Mouse (Mus musculus) limb, embryonic 15.5 days (tissue): ENCODE measurements around the gene Trdn. TPM values are rescaled to one million over a fixed set of nuclear protein-coding genes. Genes with fewer than 3 reads are reported as not detected.

Experiments used
- ATAC-seq: fragments of 200-750 bp; cut with Nextera tagmentation; 2 replicates; pipeline ENCODE4 v1.8.0; 2017; ENCODE audit warnings: low read depth, moderate TSS enrichment; ENCODE audit not compliant: insufficient number of reproducible peaks, low FRiP score, low TSS enrichment
- H3K27ac ChIP-seq: fragments of 300-500 bp; sonication (generic); 2 replicates; pipeline ENCODE4 v1.5.1; 2015; ENCODE audit warnings: moderate library complexity, mild to moderate bottlenecking, inconsistent platforms
- H3K27me3 ChIP-seq: fragments of 300-500 bp; sonication (generic); 2 replicates; pipeline ENCODE4 v1.6.1; 2015; ENCODE audit warnings: inconsistent platforms
- H3K36me3 ChIP-seq: fragments of 300-500 bp; sonication (generic); 2 replicates; pipeline ENCODE4 v1.6.1; 2015; ENCODE audit warnings: inconsistent platforms
- H3K4me1 ChIP-seq: fragments of 300-500 bp; sonication (generic); 2 replicates; pipeline ENCODE4 v1.6.1; 2015; ENCODE audit warnings: inconsistent platforms
- H3K4me2 ChIP-seq: fragments of 300-500 bp; sonication (generic); 2 replicates; pipeline ENCODE4 v1.6.1; 2015; ENCODE audit warnings: mild to moderate bottlenecking, inconsistent platforms
- H3K4me3 ChIP-seq: fragments of 300-500 bp; sonication (generic); 2 replicates; pipeline ENCODE4 v1.5.1; 2015; ENCODE audit warnings: mild to moderate bottlenecking, inconsistent platforms
- H3K9ac ChIP-seq: fragments of 300-500 bp; sonication (generic); 2 replicates; pipeline ENCODE4 v1.6.1; 2015; ENCODE audit warnings: inconsistent platforms
- H3K9me3 ChIP-seq: fragments of 300-500 bp; sonication (generic); 2 replicates; pipeline ENCODE4 v1.6.1; 2016; ENCODE audit warnings: inconsistent platforms
- WGBS: fragments of 180-500 bp; shearing (Covaris S2); methylation state at CpG from one replicate; pipeline ENCODE4 v1.1.7; 2015; 5-methylcytosine and 5-hydroxymethylcytosine counted together
- polyA plus RNA-seq: library from polyadenylated mRNA; unstranded; fragments of >200 nt; fragmentation: Nextera tagmentation; extraction: Ambion mirVana; gene quantifications from 2 replicates; pipeline ENCODE4 v1.2.1, GENCODE M21; 2015

Gene Trdn
- polyA plus RNA-seq, 1 experiment from 2014 or later: 15.0 TPM

DNA sequence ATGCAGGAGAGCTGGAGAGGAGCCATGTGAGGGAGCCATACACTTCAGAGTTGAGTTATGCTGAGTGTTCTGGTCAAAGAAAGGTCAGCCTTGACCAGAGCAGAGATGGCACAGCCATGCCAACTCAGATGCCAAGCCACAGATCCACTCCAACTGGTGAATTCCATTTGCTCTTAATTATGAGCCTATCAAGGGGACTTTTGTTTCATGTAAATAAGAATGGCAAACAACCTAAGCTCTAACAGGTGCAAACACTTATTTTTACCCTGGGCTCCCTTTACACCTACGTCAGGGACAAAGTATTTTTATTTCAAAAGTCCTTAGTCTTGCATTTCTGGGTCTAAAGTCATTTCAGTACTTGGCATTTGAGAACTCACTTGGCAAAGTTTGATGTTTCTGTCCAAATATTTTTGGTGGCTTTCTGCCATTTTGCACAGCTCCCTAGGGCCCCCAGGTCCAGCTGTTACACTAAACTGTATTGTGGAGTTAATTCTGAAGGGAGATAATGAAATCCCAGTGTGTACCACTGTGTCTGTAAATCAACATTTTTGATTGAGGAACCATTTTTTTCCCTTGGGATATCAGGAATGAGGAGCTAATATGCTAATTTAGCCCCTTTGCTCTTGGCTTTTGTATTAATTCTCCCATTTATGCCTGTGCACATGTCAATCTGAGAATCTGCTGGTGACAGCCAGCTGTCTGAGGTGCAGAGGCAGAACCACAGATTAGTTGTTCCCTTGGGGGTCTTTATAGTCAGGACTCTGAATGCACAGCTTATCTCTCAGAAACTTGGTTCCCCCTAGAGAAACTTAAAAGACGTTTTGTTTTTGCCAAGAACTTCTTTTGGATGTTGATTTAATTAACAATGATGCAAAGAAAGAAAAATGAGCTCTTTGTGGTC is 99.6 kb downstream of the Trdn start:
- Histone ChIP-seq H3K4me2 (no peak overlapping the region), H3K4me3 (no peak overlapping the region), H3K9ac (no peak overlapping the region), H3K27me3 (no peaks in the 10 kb centered on the region), H3K36me3 (no peaks in the 10 kb centered on the region), H3K4me1 (peaks cover 3% of the 10 kb centered on the region; the same call in 1 of the 2 replicates), H3K9me3 (no peaks in the 10 kb centered on the region), H3K27ac (no peak overlapping the region)
- WGBS: 28% methylated on average over 2 of the region's 2 CpGs
- peak; percentile 69 for ATAC-seq

DNA sequence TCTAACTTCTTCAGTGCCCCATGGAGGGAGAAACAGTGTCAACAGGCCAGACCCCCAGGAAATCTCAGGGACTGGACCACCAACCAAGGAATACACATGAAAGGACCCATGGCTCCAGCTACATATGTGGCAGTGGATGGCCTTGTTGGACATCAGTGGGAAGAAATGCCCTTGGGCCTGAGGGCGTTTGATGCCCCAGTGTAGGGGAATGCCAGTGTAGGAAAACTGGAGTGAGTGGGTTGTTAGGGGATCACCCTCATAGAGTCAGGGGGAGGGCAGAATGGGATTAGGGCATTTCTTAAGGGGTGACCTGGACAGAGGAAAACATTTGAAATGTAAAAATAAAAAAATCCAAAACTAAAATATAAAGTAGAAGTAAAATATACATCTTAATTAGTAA is 108.7 kb downstream of the Trdn start:
- Histone ChIP-seq H3K27ac (no peak overlapping the region), H3K9ac (no peak overlapping the region), H3K4me1 (no peaks in the 10 kb centered on the region), H3K27me3 (no peaks in the 10 kb centered on the region), H3K4me3 (no peak overlapping the region), H3K36me3 (no peaks in the 10 kb centered on the region), H3K4me2 (no peak overlapping the region), H3K9me3 (no peaks in the 10 kb centered on the region)
- no peak for ATAC-seq
- 86% methylated on average over 1 of the region's 1 CpGs for WGBS

DNA sequence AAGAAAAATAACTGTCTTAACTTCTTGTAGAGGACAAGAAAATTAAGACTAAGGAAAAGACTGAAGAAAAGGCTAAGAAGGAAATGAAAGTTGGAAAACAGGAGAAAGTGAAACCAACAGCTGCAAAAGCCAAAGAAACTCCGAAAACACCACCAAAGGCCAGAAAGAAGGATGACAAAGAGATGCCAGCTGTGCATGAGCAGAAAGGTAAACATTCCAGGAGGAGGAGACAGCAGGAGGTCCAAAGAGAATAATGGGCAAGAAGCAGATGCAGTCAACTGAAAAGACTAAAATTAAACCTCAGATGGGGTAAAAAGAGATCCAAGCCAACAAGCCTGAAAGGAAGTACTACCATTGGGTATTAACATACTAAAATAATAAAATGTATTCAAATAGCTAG is 115.6 kb downstream of the Trdn start:
- Histone ChIP-seq H3K4me2 (no peak overlapping the region), H3K4me3 (no peak overlapping the region), H3K9ac (no peak overlapping the region), H3K9me3 (no peaks in the 10 kb centered on the region), H3K27me3 (no peaks in the 10 kb centered on the region), H3K36me3 (no peaks in the 10 kb centered on the region), H3K4me1 (no peaks in the 10 kb centered on the region), H3K27ac (no peak overlapping the region)
- 51% methylated on average over 1 of the region's 1 CpGs for WGBS
- no peak for ATAC-seq

DNA sequence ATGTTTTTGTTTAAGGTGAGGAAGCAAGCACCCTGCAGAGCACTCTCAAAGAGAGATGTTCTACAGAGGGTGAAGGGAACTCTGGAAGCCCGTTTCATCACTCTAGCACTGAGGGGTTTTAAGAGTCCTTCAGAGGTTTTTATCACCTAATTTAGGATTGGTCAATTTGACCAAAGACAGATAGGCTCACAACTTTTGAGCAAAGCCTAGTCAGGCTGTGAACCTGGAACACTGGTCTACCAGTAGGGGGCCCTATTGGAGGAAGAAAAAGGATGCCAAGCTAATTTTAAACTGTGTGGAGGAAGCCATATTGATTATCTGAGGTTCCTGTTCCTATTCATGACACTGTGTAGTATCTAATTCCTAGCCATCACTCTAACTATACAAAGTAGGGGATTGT is 117.9 kb downstream of the Trdn start:
- Histone ChIP-seq H3K27me3 (no peaks in the 10 kb centered on the region), H3K27ac (no peak overlapping the region), H3K36me3 (no peaks in the 10 kb centered on the region), H3K4me3 (no peak overlapping the region), H3K9me3 (no peaks in the 10 kb centered on the region), H3K9ac (no peak overlapping the region), H3K4me1 (no peaks in the 10 kb centered on the region), H3K4me2 (no peak overlapping the region)
- WGBS: 39% methylated on average over 1 of the region's 1 CpGs
- ATAC-seq: no peak

DNA sequence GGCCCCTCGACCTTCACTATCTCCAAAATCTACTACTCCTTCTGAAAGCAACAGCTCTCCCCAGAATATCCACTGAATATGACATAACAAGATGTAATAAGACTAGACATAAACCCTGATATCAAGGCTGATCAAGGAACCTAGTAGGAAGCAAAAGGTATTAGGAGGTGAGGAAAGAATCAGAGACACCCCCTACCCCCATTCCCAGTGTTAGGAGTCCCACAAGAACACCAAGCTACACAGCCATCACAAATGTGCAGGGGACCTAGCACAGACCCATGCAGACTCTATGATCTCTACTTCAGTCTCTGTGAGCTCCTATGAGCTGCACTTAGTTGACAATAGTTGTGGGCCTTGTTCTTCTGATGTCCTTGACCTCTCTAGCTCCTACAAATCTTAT is 130.1 kb downstream of the Trdn start:
- no peak overlapping the region for H3K9ac ChIP-seq
- ATAC-seq: no peak
- H3K4me3 ChIP-seq: no peak overlapping the region
- no peaks in the 10 kb centered on the region for H3K4me1 ChIP-seq
- H3K27me3 ChIP-seq: no peaks in the 10 kb centered on the region
- no peak overlapping the region for H3K27ac ChIP-seq
- H3K4me2 ChIP-seq: no peak overlapping the region
- H3K36me3 ChIP-seq: no peaks in the 10 kb centered on the region
- WGBS: 48% methylated on average over 1 of the region's 1 CpGs
- no peaks in the 10 kb centered on the region for H3K9me3 ChIP-seq

DNA sequence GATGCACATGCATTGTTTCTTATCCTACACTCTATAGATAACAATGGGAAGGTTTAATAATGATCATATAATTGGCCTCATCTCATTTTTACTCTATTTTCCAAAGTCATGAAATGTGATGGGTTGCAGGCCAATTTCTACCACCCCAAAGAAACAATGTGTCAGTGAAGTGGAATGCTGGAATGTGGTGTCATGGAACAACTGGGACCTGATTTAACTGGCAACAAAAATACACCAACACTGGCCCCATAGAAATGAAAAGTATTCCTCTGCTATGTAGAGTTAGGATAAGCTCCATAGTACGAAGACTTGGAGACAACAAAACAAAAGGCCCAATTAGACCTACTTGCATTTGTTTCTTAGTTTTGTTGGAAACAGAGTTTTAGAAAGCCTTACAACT is 173.6 kb downstream of the Trdn start:
- no peak for ATAC-seq
- Histone ChIP-seq H3K4me1 (no peaks in the 10 kb centered on the region), H3K27me3 (no peaks in the 10 kb centered on the region), H3K4me3 (no peak overlapping the region), H3K9ac (no peak overlapping the region), H3K27ac (no peak overlapping the region), H3K4me2 (no peak overlapping the region), H3K9me3 (no peaks in the 10 kb centered on the region), H3K36me3 (no peaks in the 10 kb centered on the region)
- 73% methylated on average over 1 of the region's 1 CpGs for WGBS

DNA sequence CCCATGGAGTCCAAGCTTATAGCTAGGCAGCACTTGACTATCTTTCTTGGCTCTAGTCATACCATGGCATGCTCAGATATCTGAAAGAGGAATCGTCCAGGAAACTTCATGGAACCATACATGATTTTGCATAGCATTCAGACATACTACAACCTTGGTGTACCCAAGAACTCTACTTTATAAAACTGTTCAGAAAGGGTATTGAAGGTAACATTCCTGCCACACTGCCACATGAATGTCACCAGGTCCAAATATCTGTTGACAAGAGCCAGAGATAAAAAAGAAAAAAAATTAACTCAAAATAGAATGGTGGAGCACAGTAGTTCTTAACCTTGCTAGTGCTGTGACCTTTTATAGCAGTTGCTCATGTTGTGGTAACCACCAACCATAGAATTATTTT is 175.8 kb downstream of the Trdn start:
- Histone ChIP-seq H3K36me3 (no peaks in the 10 kb centered on the region), H3K4me1 (no peaks in the 10 kb centered on the region), H3K9ac (no peak overlapping the region), H3K4me3 (no peak overlapping the region), H3K4me2 (no peak overlapping the region), H3K9me3 (no peaks in the 10 kb centered on the region), H3K27me3 (no peaks in the 10 kb centered on the region), H3K27ac (no peak overlapping the region)
- WGBS: 69% methylated on average over 1 of the region's 1 CpGs
- no peak for ATAC-seq

DNA sequence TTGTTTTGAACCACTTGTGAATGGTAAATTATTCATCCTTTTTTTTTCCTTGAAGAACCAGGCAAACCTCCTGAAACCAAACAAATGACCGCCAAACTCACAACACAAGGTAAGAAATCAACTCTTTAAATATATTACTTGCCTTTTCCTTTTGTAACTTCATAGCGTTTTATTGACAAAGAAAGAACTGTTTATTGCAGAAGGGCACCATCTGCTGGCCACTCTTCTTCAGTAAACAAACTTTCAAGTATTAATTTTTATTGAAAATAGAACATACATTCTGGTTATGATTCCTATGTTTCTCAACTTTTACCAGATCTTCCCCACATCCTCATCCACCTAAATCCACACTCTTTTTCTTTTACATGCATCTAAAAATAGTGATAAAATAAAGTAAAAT is 224.6 kb downstream of the Trdn start:
- H3K4me1 ChIP-seq: no peaks in the 10 kb centered on the region
- ATAC-seq: no peak

DNA sequence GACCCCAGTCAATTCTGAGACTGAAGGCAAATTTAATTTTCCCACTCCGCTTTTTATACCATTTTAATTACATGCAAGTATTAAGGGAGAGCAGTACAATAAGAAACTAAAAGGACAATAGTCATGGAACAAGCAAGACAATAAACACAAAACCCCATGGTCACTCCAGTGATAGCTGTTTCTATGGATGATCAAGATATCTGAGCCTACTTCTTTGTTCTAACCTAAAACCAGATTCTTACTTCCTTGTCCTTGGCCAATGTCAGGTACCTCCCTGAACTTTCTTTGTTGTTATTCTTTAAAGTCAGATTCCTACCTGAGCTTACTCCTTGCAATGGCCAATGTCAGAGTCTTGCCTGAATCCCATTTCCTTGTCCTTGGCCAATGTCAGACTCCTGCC is 272.7 kb downstream of the Trdn start:
- 93% methylated on average over 1 of the region's 1 CpGs for WGBS
- no peak for ATAC-seq
- H3K4me1 ChIP-seq: no peaks in the 10 kb centered on the region
- no peak overlapping the region for H3K27ac ChIP-seq
- H3K9ac ChIP-seq: no peak overlapping the region
- no peaks in the 10 kb centered on the region for H3K27me3 ChIP-seq
- H3K4me3 ChIP-seq: no peak overlapping the region
- H3K4me2 ChIP-seq: no peak overlapping the region
- H3K36me3 ChIP-seq: no peaks in the 10 kb centered on the region
- no peaks in the 10 kb centered on the region for H3K9me3 ChIP-seq

More for the DNA sequence above, 224.6 kb downstream of the Trdn start:
- Histone ChIP-seq H3K9me3 (no peaks in the 10 kb centered on the region), H3K9ac (no peak overlapping the region), H3K36me3 (no peaks in the 10 kb centered on the region), H3K4me3 (no peak overlapping the region), H3K27ac (no peak overlapping the region), H3K27me3 (no peaks in the 10 kb centered on the region), H3K4me2 (no peak overlapping the region)
- WGBS: 25% methylated on average over 2 of the region's 2 CpGs

DNA sequence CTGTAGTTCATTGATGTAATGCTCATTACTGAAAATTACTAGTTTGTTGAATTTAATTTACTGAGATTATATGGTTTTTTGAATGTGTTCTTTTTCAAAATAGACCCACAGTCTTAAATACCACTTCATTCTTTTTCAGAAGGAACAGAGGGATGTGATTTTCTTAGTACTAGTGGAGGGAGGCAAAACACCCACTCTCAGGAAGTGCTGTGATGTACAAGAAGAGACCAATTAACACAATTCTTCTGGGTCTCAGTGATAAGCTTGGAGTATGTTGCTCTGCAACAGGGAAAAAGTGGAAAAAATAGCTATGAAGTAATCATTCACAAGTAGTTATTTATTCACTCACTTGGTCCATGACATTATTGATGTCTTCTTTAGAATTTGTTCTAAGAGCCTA is 286.2 kb downstream of the Trdn start:
- Histone ChIP-seq H3K9me3 (no peaks in the 10 kb centered on the region), H3K4me1 (no peaks in the 10 kb centered on the region), H3K27ac (no peak overlapping the region), H3K27me3 (no peaks in the 10 kb centered on the region), H3K4me3 (no peak overlapping the region), H3K9ac (no peak overlapping the region), H3K36me3 (no peaks in the 10 kb centered on the region), H3K4me2 (no peak overlapping the region)
- ATAC-seq: no peak

DNA sequence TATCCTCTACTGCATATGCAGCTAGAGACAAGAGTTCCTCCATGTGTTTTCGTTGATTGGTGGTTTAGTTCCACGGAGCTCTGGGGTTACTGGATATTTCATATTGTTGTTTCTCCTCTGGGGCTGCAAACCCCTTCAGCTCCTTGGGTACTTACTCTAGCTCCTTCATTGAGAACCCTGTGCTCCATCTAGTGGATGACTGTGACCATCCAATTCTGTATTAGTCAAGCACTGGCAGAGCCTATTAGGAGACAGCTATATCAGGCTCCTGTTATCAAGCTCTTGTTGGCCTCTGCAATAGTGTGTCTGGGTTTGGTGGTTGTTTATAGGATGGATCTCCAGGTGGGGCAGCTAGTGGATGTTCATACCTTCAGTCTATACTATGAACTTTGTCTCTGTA is 290.2 kb downstream of the Trdn start:
- H3K4me2 ChIP-seq: no peak overlapping the region
- 70% methylated on average over 2 of the region's 2 CpGs for WGBS
- no peak for ATAC-seq

DNA sequence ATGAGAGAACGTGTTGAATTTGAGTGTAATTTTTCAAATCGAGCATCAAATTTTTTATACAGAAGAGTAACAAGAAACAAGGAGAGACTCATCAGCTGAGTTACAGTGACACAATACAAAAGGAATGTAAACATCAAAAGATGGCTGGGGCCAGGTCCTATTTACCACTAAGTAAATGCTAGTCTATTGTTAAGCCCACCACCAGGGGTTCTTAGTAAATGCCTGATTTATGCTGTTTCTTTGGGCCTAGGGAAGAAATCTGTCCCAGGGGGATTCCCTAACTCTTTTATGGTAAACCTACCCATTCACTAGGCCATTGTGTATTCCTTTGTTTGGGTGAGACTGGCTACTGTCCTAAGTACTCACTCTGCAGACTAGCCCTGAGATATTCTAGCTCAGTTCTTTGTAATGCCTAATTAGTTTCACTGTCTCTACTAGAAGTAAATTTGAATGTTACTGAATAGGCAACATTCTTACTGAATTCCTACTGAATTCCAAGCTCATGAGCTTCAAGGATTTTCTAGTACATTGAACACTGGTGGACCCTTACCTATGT is 295.2 kb downstream of the Trdn start:
- H3K36me3 ChIP-seq: no peaks in the 10 kb centered on the region
- no peaks in the 10 kb centered on the region for H3K9me3 ChIP-seq
- no peaks in the 10 kb centered on the region for H3K27me3 ChIP-seq
- no peak overlapping the region for H3K4me3 ChIP-seq
- H3K4me2 ChIP-seq: no peak overlapping the region
- ATAC-seq: no peak
- H3K4me1 ChIP-seq: no peaks in the 10 kb centered on the region
- WGBS: 78% methylated on average over 2 of the region's 2 CpGs
- H3K27ac ChIP-seq: no peak overlapping the region
- no peak overlapping the region for H3K9ac ChIP-seq

More for the DNA sequence above, 290.2 kb downstream of the Trdn start:
- Histone ChIP-seq H3K9ac (no peak overlapping the region), H3K27ac (no peak overlapping the region), H3K4me1 (no peaks in the 10 kb centered on the region), H3K9me3 (no peaks in the 10 kb centered on the region), H3K4me3 (no peak overlapping the region), H3K27me3 (no peaks in the 10 kb centered on the region), H3K36me3 (no peaks in the 10 kb centered on the region)
